ENCODE assay signal across 31 mouse cellular contexts in genomic region chr17:72600806-72601205, GRCm38 (mm10). TPM values are rescaled to one million over a fixed set of nuclear protein-coding genes. Genes with fewer than 3 reads are reported as not detected.
DNase-seq lines count a peak whose midpoint lies in the region; ATAC-seq lines count a peak whose summit lies in the region.
"Had no signal": no experiment of that assay in that cellular context is flagged by ENCODE, and none has a peak within 500 bp of the region (broad histone marks: within the 10 kb centered on the region; RNA-seq: fewer than 3 reads in every experiment).

No protein-coding gene starts in this region.

- WGBS in hindbrain, embryonic 14.5 days: 78% methylated on average over 5 of the region's 5 CpGs
- 83% methylated on average over 5 of the region's 5 CpGs for WGBS in hindbrain, embryonic 11.5 days
- 75% methylated on average over 5 of the region's 5 CpGs for WGBS in hindbrain, embryonic 16.5 days
- WGBS in neural tube, embryonic 14.5 days: 83% methylated on average over 5 of the region's 5 CpGs

- DNase-seq in cerebellum, postnatal 10 days: peak; percentile 56 to 58
- no peak for DNase-seq in cerebellum, adult 11 months
- no peak for DNase-seq in hindbrain, embryonic 14.5 days (ENCODE audit: low spot score)
- no peak for DNase-seq in hindbrain, embryonic 11.5 days (ENCODE audit: low spot score)
- no peak for DNase-seq in ovary, postnatal 14 days (ENCODE audit: low spot score)
- DNase-seq: adrenal gland, postnatal 10 days; cerebellum, adult 18-20 months; cerebellum, postnatal 25 days; gastrocnemius, postnatal 14 days; heart, postnatal 36 days; kidney, adult 11 months; kidney, postnatal 14 days; layer of hippocampus, adult 9-11 months; liver, embryonic 13.5 days; lung, adult 18-20 months; lung, postnatal 4 days; retina, postnatal 1 day; spleen, adult 18-20 months; thymus, postnatal 14 days had no signal

- ATAC-seq in hindbrain, embryonic 14.5 days (ENCODE audit: low FRiP score): no peak
- ATAC-seq in hindbrain, embryonic 11.5 days (ENCODE audit: low FRiP score): no peak
- ATAC-seq in hindbrain, embryonic 16.5 days: no peak
- no peak for ATAC-seq in neural tube, embryonic 14.5 days (ENCODE audit: low read depth)
- ATAC-seq: inflammation-experienced regulatory T-cells, adult 6 months; lung, postnatal 0 days had no signal

- H3K27me3 ChIP-seq in hindbrain, embryonic 14.5 days (ENCODE audit: control insufficient read depth, insufficient read depth, low read length): peaks cover 21% of the 10 kb centered on the region
- peaks cover 20% of the 10 kb centered on the region for H3K27me3 ChIP-seq in hindbrain, embryonic 11.5 days (ENCODE audit: control insufficient read depth, insufficient read depth, low read length)
- H3K27me3 ChIP-seq in hindbrain, embryonic 16.5 days (replicated peaks; ENCODE audit: control insufficient read depth, insufficient read depth, low read length): no peaks in the 10 kb centered on the region
- H3K27me3 ChIP-seq in neural tube, embryonic 14.5 days (ENCODE audit: control insufficient read depth, insufficient read depth, low read length): peaks cover 4% of the 10 kb centered on the region

- H3K9me3 ChIP-seq in hindbrain, embryonic 14.5 days (ENCODE audit: control insufficient read depth, low read length): no peaks in the 10 kb centered on the region
- no peaks in the 10 kb centered on the region for H3K9me3 ChIP-seq in hindbrain, embryonic 11.5 days (ENCODE audit: control insufficient read depth, low read length)
- H3K9me3 ChIP-seq in hindbrain, embryonic 16.5 days (ENCODE audit: control insufficient read depth, low read length): no peaks in the 10 kb centered on the region
- H3K9me3 ChIP-seq in neural tube, embryonic 14.5 days (ENCODE audit: control insufficient read depth, low read length): no peaks in the 10 kb centered on the region
- H3K9me3 ChIP-seq: embryonic facial prominence, embryonic 10.5 days; embryonic facial prominence, embryonic 15.5 days; forebrain, embryonic 12.5 days; heart, embryonic 10.5 days; limb, embryonic 10.5 days; limb, embryonic 15.5 days; liver, embryonic 13.5 days had no signal

- 0 out of 2 replicates have a peak, but pooled peaks cover 9% of the 10 kb centered on the region for H3K4me1 ChIP-seq in hindbrain, embryonic 14.5 days (replicated peaks; ENCODE audit: control insufficient read depth, insufficient read depth, low read length)
- peaks cover 4% of the 10 kb centered on the region; the same call in 1 of the 2 replicates for H3K4me1 ChIP-seq in hindbrain, embryonic 11.5 days (replicated peaks; ENCODE audit: control insufficient read depth, insufficient read depth, low read length)
- peaks cover 15% of the 10 kb centered on the region for H3K4me1 ChIP-seq in hindbrain, embryonic 16.5 days (ENCODE audit: control insufficient read depth, insufficient read depth, low read depth, low read length)
- peaks cover 11% of the 10 kb centered on the region for H3K4me1 ChIP-seq in neural tube, embryonic 14.5 days (ENCODE audit: control insufficient read depth, insufficient read depth, low read length)

- H3K9ac ChIP-seq in hindbrain, embryonic 14.5 days: no peak overlapping the region
- no peak overlapping the region for H3K9ac ChIP-seq in hindbrain, embryonic 11.5 days (ENCODE audit: low read depth, low read length)
- no peak overlapping the region for H3K9ac ChIP-seq in hindbrain, embryonic 16.5 days (ENCODE audit: low read depth, low read length)
- no peak overlapping the region for H3K9ac ChIP-seq in neural tube, embryonic 14.5 days (replicated peaks; ENCODE audit: low read depth, low read length)
- H3K9ac ChIP-seq: embryonic facial prominence, embryonic 15.5 days; forebrain, embryonic 12.5 days; limb, embryonic 15.5 days; liver, embryonic 13.5 days had no signal

- H3K4me2 ChIP-seq in hindbrain, embryonic 14.5 days (replicated peaks): peak overlapping the region; percentile 93
- H3K4me2 ChIP-seq in hindbrain, embryonic 11.5 days (replicated peaks; ENCODE audit: low read depth, low read length): no peak overlapping the region
- peak overlapping the region; percentile 76 for H3K4me2 ChIP-seq in hindbrain, embryonic 16.5 days (ENCODE audit: low read length)
- H3K4me2 ChIP-seq in neural tube, embryonic 14.5 days (ENCODE audit: low read depth, low read length): peak overlapping the region; percentile 24; the same call in 1 of the 2 replicates
- H3K4me2 ChIP-seq: embryonic facial prominence, embryonic 15.5 days; forebrain, embryonic 12.5 days; limb, embryonic 15.5 days; liver, embryonic 13.5 days had no signal

- H3K36me3 ChIP-seq in hindbrain, embryonic 14.5 days (replicated peaks; ENCODE audit: control insufficient read depth, insufficient read depth): no peaks in the 10 kb centered on the region
- H3K36me3 ChIP-seq in hindbrain, embryonic 11.5 days (ENCODE audit: control insufficient read depth, insufficient read depth, low read length): no peaks in the 10 kb centered on the region
- no peaks in the 10 kb centered on the region for H3K36me3 ChIP-seq in hindbrain, embryonic 16.5 days (ENCODE audit: control insufficient read depth, insufficient read depth, low read length)
- no peaks in the 10 kb centered on the region for H3K36me3 ChIP-seq in neural tube, embryonic 14.5 days (ENCODE audit: control insufficient read depth, insufficient read depth, low read length)
- H3K36me3 ChIP-seq: embryonic facial prominence, embryonic 10.5 days; embryonic facial prominence, embryonic 15.5 days; forebrain, embryonic 12.5 days; heart, embryonic 10.5 days; limb, embryonic 10.5 days; limb, embryonic 15.5 days; liver, embryonic 13.5 days had no signal

- H3K4me3 ChIP-seq in hindbrain, embryonic 14.5 days (replicated peaks; ENCODE audit: low read length): no peak overlapping the region
- H3K4me3 ChIP-seq in hindbrain, embryonic 11.5 days (ENCODE audit: low read depth, low read length): no peak overlapping the region
- H3K4me3 ChIP-seq in hindbrain, embryonic 16.5 days (ENCODE audit: low read length): peak overlapping the region; percentile 21; the same call in 1 of the 2 replicates
- H3K4me3 ChIP-seq in neural tube, embryonic 14.5 days (ENCODE audit: low read depth, low read length): no peak overlapping the region
- H3K4me3 ChIP-seq: embryonic facial prominence, embryonic 10.5 days; embryonic facial prominence, embryonic 15.5 days; forebrain, embryonic 12.5 days; heart, embryonic 10.5 days; limb, embryonic 10.5 days; limb, embryonic 15.5 days; liver, embryonic 13.5 days; megakaryocyte, embryonic 14.5 days had no signal

- H3K27ac ChIP-seq in hindbrain, embryonic 14.5 days: no peak overlapping the region
- H3K27ac ChIP-seq in hindbrain, embryonic 11.5 days (ENCODE audit: low read depth, low read length): no peak overlapping the region
- no peak overlapping the region for H3K27ac ChIP-seq in hindbrain, embryonic 16.5 days (ENCODE audit: low read depth, low read length)
- H3K27ac ChIP-seq in neural tube, embryonic 14.5 days (ENCODE audit: low read depth, low read length): no peak overlapping the region
- H3K27ac ChIP-seq: embryonic facial prominence, embryonic 10.5 days; embryonic facial prominence, embryonic 15.5 days; forebrain, embryonic 12.5 days; heart, embryonic 10.5 days; limb, embryonic 10.5 days; limb, embryonic 15.5 days; liver, embryonic 13.5 days had no signal

RNA-seq across cellular contexts. Expression of gene Alk, which starts 3.6 kb away (rescaled TPM):
- polyA plus RNA-seq in hindbrain, embryonic 14.5 days (2014; fragmentation: Nextera tagmentation; extraction: Ambion mirVana): 2.9 and 3.2 TPM in 2 replicates
- 0.27 and 0.51 TPM in 2 replicates for polyA plus RNA-seq in hindbrain, embryonic 11.5 days (2014; fragmentation: Nextera tagmentation; extraction: Ambion mirVana)
- polyA plus RNA-seq in hindbrain, embryonic 16.5 days (2015; fragmentation: Nextera tagmentation; extraction: Ambion mirVana): 4.9 and 6.4 TPM in 2 replicates
- polyA plus RNA-seq in neural tube, embryonic 14.5 days (2014; fragmentation: Nextera tagmentation; extraction: Ambion mirVana): 4.8 and 5.2 TPM in 2 replicates
- polyA plus RNA-seq: C2C12; lung, postnatal 0 days had no signal

Comparison
In these comparisons a context has a peak if more than half of its experiments do, and no peak if none do; other contexts are left out.
1. DNase-seq: peak in cerebellum, postnatal 10 days (2 of 2); none in cerebellum, adult 11 months (single experiment), hindbrain, embryonic 14.5 days (single experiment), hindbrain, embryonic 11.5 days (single experiment) and ovary, postnatal 14 days (single experiment).